Mouse (Mus musculus) spleen, adult 2 months (tissue): Measurements from ENCODE around the gene Ccsap. TPM values are rescaled to one million over a fixed set of nuclear protein-coding genes. Genes with fewer than 3 reads are reported as not detected.

ENCODE experiments used
- DNase-seq, 2 experiments: peaks; one replicate each; pipeline versions ENCODE4 v3.0.0 to v3.0.0-alpha.2; 2012 to 2021; ENCODE audit warnings: low spot score in 2 of 2, low read depth in 1 of 2
- H3K27ac ChIP-seq: fragments of 200-500 bp; 2 replicates; pipeline ENCODE4 v1.5.1; 2012; ENCODE audit warnings: low read length, inconsistent platforms; ENCODE audit not compliant: insufficient read depth
- H3K27me3 ChIP-seq: fragments of 200-500 bp; 2 replicates; pipeline ENCODE4 v1.6.1; 2012; ENCODE audit warnings: mild to moderate bottlenecking, moderate library complexity, low read length, inconsistent platforms; ENCODE audit not compliant: control insufficient read depth, insufficient read depth
- H3K36me3 ChIP-seq: fragments of 200-500 bp; 2 replicates; pipeline ENCODE4 v1.6.1; 2012; ENCODE audit warnings: mild to moderate bottlenecking, low read length, inconsistent platforms; ENCODE audit not compliant: control insufficient read depth, insufficient read depth
- H3K4me1 ChIP-seq: fragments of 200-500 bp; 2 replicates; pipeline ENCODE4 v1.6.1; 2011; ENCODE audit warnings: inconsistent platforms; ENCODE audit not compliant: control insufficient read depth, insufficient read depth, insufficient read length
- H3K4me3 ChIP-seq: fragments of 200-500 bp; 2 replicates; pipeline ENCODE4 v1.5.1; 2011; ENCODE audit warnings: mild to moderate bottlenecking, inconsistent platforms; ENCODE audit not compliant: insufficient read depth, insufficient read length; ENCODE audit errors: extremely low read depth
- CTCF ChIP-seq: fragments of 200-500 bp; IDR thresholded peaks from 2 replicates; pipeline ENCODE4 v1.5.1; 2011; ENCODE audit warnings: mild to moderate bottlenecking, inconsistent platforms; ENCODE audit not compliant: insufficient read depth, insufficient read length, insufficient replicate concordance; ENCODE audit errors: extremely low read depth
- POLR2A ChIP-seq: fragments of 200-500 bp; IDR thresholded peaks from 2 replicates; pipeline ENCODE4 v1.6.1; 2011; ENCODE audit warnings: low read depth, low read length, inconsistent platforms
- WGBS: fragments of 180-500 bp; shearing (Covaris S2); methylation state at CpG from one replicate; pipeline ENCODE4 v1.1.7; 2018; 5-methylcytosine and 5-hydroxymethylcytosine counted together
- polyA plus RNA-seq: library from polyadenylated mRNA; depleted of rRNA; stranded (reverse); fragments of >200 nt; gene quantifications from 2 replicates; pipeline ENCODE4 v1.2.3, GENCODE M21; 2012

Gene Ccsap
- polyA plus RNA-seq, 1 experiment: 1.8 TPM

GRCm38 (mm10) chr8:123800867-123801266, 59.1 kb downstream of the Ccsap start:
- H3K4me3 ChIP-seq: no peak overlapping the region
- no peak for DNase-seq
- no peaks in the 10 kb centered on the region for H3K36me3 ChIP-seq
- H3K4me1 ChIP-seq: no peaks in the 10 kb centered on the region
- no peaks in the 10 kb centered on the region; the same call in 1 of the 2 replicates for H3K27me3 ChIP-seq
- H3K27ac ChIP-seq: no peak overlapping the region
- TF ChIP-seq CTCF: no peak
- no peak for TF ChIP-seq POLR2A
- 93% methylated on average over 7 of the region's 7 CpGs for WGBS

- H3K4me1 ChIP-seq: no peaks in the 10 kb centered on the region
- DNase-seq: no peak
- H3K4me3 ChIP-seq: no peak overlapping the region
- TF ChIP-seq CTCF (no peak), POLR2A (no peak)
- H3K36me3 ChIP-seq: no peaks in the 10 kb centered on the region
- no peak overlapping the region for H3K27ac ChIP-seq
- WGBS: 57% methylated on average over 3 of the region's 3 CpGs
- H3K27me3 ChIP-seq: no peaks in the 10 kb centered on the region
These were observed 60.1 kb downstream of the Ccsap start for GRCm38 (mm10) chr8:123799885-123800284.

GRCm38 (mm10) chr8:123799434-123799833, 60.6 kb downstream of the Ccsap start:
- no peak for DNase-seq
- no peak overlapping the region for H3K27ac ChIP-seq
- H3K4me1 ChIP-seq: no peaks in the 10 kb centered on the region
- TF ChIP-seq POLR2A (no peak), CTCF (no peak)
- H3K4me3 ChIP-seq: no peak overlapping the region
- H3K27me3 ChIP-seq: no peaks in the 10 kb centered on the region
- H3K36me3 ChIP-seq: no peaks in the 10 kb centered on the region
- 93% methylated on average over 6 of the region's 6 CpGs for WGBS

GRCm38 (mm10) chr8:123797928-123798327, 62.1 kb downstream of the Ccsap start:
- H3K27ac ChIP-seq: no peak overlapping the region

GRCm38 (mm10) chr8:123796758-123797157, 63.3 kb downstream of the Ccsap start:
- Histone ChIP-seq H3K27ac (no peak overlapping the region), H3K4me3 (no peak overlapping the region), H3K36me3 (no peaks in the 10 kb centered on the region), H3K27me3 (no peaks in the 10 kb centered on the region), H3K4me1 (no peaks in the 10 kb centered on the region)
- TF ChIP-seq CTCF: no peak
- no peak for TF ChIP-seq POLR2A
- WGBS: 73% methylated on average over 4 of the region's 4 CpGs
- no peak for DNase-seq

More at GRCm38 (mm10) chr8:123797928-123798327, 62.1 kb downstream of the Ccsap start:
- Histone ChIP-seq H3K4me3 (no peak overlapping the region), H3K4me1 (no peaks in the 10 kb centered on the region), H3K36me3 (no peaks in the 10 kb centered on the region), H3K27me3 (no peaks in the 10 kb centered on the region)
- 59% methylated on average over 15 of the region's 15 CpGs for WGBS
- DNase-seq: no peak
- TF ChIP-seq POLR2A (no peak), CTCF (no peak)

GRCm38 (mm10) chr8:123794766-123795165, 65.2 kb downstream of the Ccsap start:
- Histone ChIP-seq H3K27ac (no peak overlapping the region), H3K4me3 (no peak overlapping the region), H3K4me1 (no peaks in the 10 kb centered on the region), H3K36me3 (no peaks in the 10 kb centered on the region), H3K27me3 (no peaks in the 10 kb centered on the region)
- 82% methylated on average over 4 of the region's 4 CpGs for WGBS
- TF ChIP-seq CTCF (no peak), POLR2A (no peak)
- DNase-seq: no peak

- WGBS: 22% methylated on average over 10 of the region's 10 CpGs
- no peak for DNase-seq
- TF ChIP-seq CTCF (no peak), POLR2A (no peak)
- Histone ChIP-seq H3K27ac (no peak overlapping the region), H3K4me1 (no peaks in the 10 kb centered on the region), H3K27me3 (no peaks in the 10 kb centered on the region), H3K4me3 (no peak overlapping the region), H3K36me3 (no peaks in the 10 kb centered on the region)
These were observed 66.1 kb downstream of the Ccsap start for GRCm38 (mm10) chr8:123793900-123794299.
